Mouse (Mus musculus): Measurements from ENCODE around the gene Slc2a1. TPM values are rescaled to one million over a fixed set of nuclear protein-coding genes. Genes with fewer than 3 reads are reported as not detected.

The Slc2a1 gene
- total and polyA plus RNA-seq, 3 experiments: 33.4 to 64.9 (median 46.2) TPM

- dilution Hi-C loops (cut with MboI; ENCODE audit: extremely low pct_ligation_motif_present, extremely low pct_unique_long_range_greater_than_20kb, low sequenced_read_pairs): no loop called here
- no peak overlapping the region for H3K27ac ChIP-seq (ENCODE audit: insufficient read depth, low read depth)
- H3K4me1 ChIP-seq (ENCODE audit: control insufficient read depth in 1 of 2, insufficient read depth in 2 of 2): peaks cover 0 to 32% of the 10 kb centered on the region in 2 experiments; a peak in 2 of 4 replicates
- H3K9ac ChIP-seq (ENCODE audit: insufficient read depth, low read depth): no peak overlapping the region
- DNase-seq (ENCODE audit: extremely low read depth): no peak
- TF ChIP-seq SMC3 (IDR thresholded peaks at IDR 0.05; ENCODE audit: low read depth, low read length) (no peak), TBP (conservative IDR thresholded peaks at IDR 0.05; ENCODE audit: low read depth, low read length) (no peak)
- no peaks in the 10 kb centered on the region for H3K9me3 ChIP-seq (replicated peaks; ENCODE audit: low read length)
- no peaks in the 10 kb centered on the region for H3K79me2 ChIP-seq (replicated peaks; ENCODE audit: control insufficient read depth, extremely low read depth, insufficient read depth, poor library complexity, severe bottlenecking)
- H3K4me2 ChIP-seq (ENCODE audit: insufficient read depth, low read depth, poor library complexity, severe bottlenecking): no peak overlapping the region
- in situ Hi-C loops (cut with MboI; ENCODE audit: low pct_ligation_motif_present, low pct_unique_long_range_greater_than_20kb, low sequenced_read_pairs): no loop called here
- H3K36me3 ChIP-seq (replicated peaks in 1 of 2; ENCODE audit: control insufficient read depth in 1 of 2, insufficient read depth in 1 of 2, low read length in 1 of 2): peaks cover 66 to 97% of the 10 kb centered on the region in 2 experiments
- no peak overlapping the region for H3K4me3 ChIP-seq (replicated peaks in 1 of 3; ENCODE audit: low read depth in 2 of 3, low read length in 2 of 3, poor library complexity in 1 of 3)
- no peaks in the 10 kb centered on the region for H3K27me3 ChIP-seq (replicated peaks)
These were observed 25.3 kb downstream of the Slc2a1 start for GRCm38 (mm10) chr4:119133860-119134259.

GRCm38 (mm10) chr4:119137313-119137712, 28.8 kb downstream of the Slc2a1 start:
- no peak overlapping the region for H3K4me2 ChIP-seq (ENCODE audit: insufficient read depth, low read depth, poor library complexity, severe bottlenecking)
- H3K27me3 ChIP-seq (replicated peaks): no peaks in the 10 kb centered on the region
- in situ Hi-C loops (cut with MboI; ENCODE audit: low pct_ligation_motif_present, low pct_unique_long_range_greater_than_20kb, low sequenced_read_pairs): no loop called here
- H3K36me3 ChIP-seq (replicated peaks in 1 of 2; ENCODE audit: control insufficient read depth in 1 of 2, insufficient read depth in 1 of 2, low read length in 1 of 2): peaks cover 52 to 67% of the 10 kb centered on the region in 2 experiments
- no peak for DNase-seq (ENCODE audit: extremely low read depth)
- no peak overlapping the region for H3K27ac ChIP-seq (ENCODE audit: insufficient read depth, low read depth)
- no peaks in the 10 kb centered on the region for H3K79me2 ChIP-seq (replicated peaks; ENCODE audit: control insufficient read depth, extremely low read depth, insufficient read depth, poor library complexity, severe bottlenecking)
- dilution Hi-C loops (cut with MboI; ENCODE audit: extremely low pct_ligation_motif_present, extremely low pct_unique_long_range_greater_than_20kb, low sequenced_read_pairs): no loop called here
- no peak overlapping the region for H3K9ac ChIP-seq (ENCODE audit: insufficient read depth, low read depth)
- peaks cover 3 to 5% of the 10 kb centered on the region in 2 experiments; a peak in 3 of 4 replicates for H3K4me1 ChIP-seq (ENCODE audit: control insufficient read depth in 1 of 2, insufficient read depth in 2 of 2)
- H3K9me3 ChIP-seq (replicated peaks; ENCODE audit: low read length): no peaks in the 10 kb centered on the region
- no peak overlapping the region for H3K4me3 ChIP-seq (replicated peaks in 1 of 3; ENCODE audit: low read depth in 2 of 3, low read length in 2 of 3, poor library complexity in 1 of 3)
- no peak for TF ChIP-seq E2F4 (IDR thresholded peaks at IDR 0.05; ENCODE audit: insufficient replicate concordance, low read depth, low read length)
- TF ChIP-seq CTCF (conservative IDR thresholded peaks at IDR 0.05 in 1 of 2, IDR thresholded peaks at IDR 0.05 in 1 of 2; ENCODE audit: low read depth in 2 of 2, low read length in 2 of 2): no peak
- no peak for TF ChIP-seq ZC3H11A (IDR thresholded peaks at IDR 0.05; ENCODE audit: low read depth, low read length)
- TF ChIP-seq GABPA (IDR thresholded peaks at IDR 0.05; ENCODE audit: insufficient replicate concordance, low read depth, low read length): no peak
- no peak for TF ChIP-seq ZMIZ1 (IDR thresholded peaks at IDR 0.05; ENCODE audit: low read depth, low read length)
- no peak for TF ChIP-seq KAT2A (IDR thresholded peaks at IDR 0.05; ENCODE audit: insufficient replicate concordance, low read length)
- no peak for TF ChIP-seq SIN3A (IDR thresholded peaks at IDR 0.05; ENCODE audit: low read length)
- TF ChIP-seq NRF1 (IDR thresholded peaks at IDR 0.05; ENCODE audit: low read depth, low read length): no peak
- TF ChIP-seq RCOR1 (conservative IDR thresholded peaks at IDR 0.05; ENCODE audit: low read depth, low read length): no peak
- TF ChIP-seq TCF12 (IDR thresholded peaks at IDR 0.05; ENCODE audit: low read depth, low read length): no peak

- H3K4me1 ChIP-seq (ENCODE audit: control insufficient read depth in 1 of 2, insufficient read depth in 2 of 2): peaks cover 3 to 4% of the 10 kb centered on the region in 2 experiments; a peak in 3 of 4 replicates
These were observed 29.7 kb downstream of the Slc2a1 start for GRCm38 (mm10) chr4:119138171-119138570.

More at GRCm38 (mm10) chr4:119138171-119138570, 29.7 kb downstream of the Slc2a1 start:
- Histone ChIP-seq H3K27me3 (replicated peaks) (no peaks in the 10 kb centered on the region), H3K4me3 (replicated peaks in 1 of 3; ENCODE audit: low read depth in 2 of 3, low read length in 2 of 3, poor library complexity in 1 of 3) (no peak overlapping the region), H3K9ac (ENCODE audit: insufficient read depth, low read depth) (no peak overlapping the region), H3K9me3 (replicated peaks; ENCODE audit: low read length) (no peaks in the 10 kb centered on the region), H3K36me3 (replicated peaks in 1 of 2; ENCODE audit: control insufficient read depth in 1 of 2, insufficient read depth in 1 of 2, low read length in 1 of 2) (peaks cover 44 to 59% of the 10 kb centered on the region in 2 experiments), H3K27ac (ENCODE audit: insufficient read depth, low read depth) (no peak overlapping the region), H3K4me2 (ENCODE audit: insufficient read depth, low read depth, poor library complexity, severe bottlenecking) (no peak overlapping the region), H3K79me2 (replicated peaks; ENCODE audit: control insufficient read depth, extremely low read depth, insufficient read depth, poor library complexity, severe bottlenecking) (no peaks in the 10 kb centered on the region)
- in situ Hi-C loops (cut with MboI; ENCODE audit: low pct_ligation_motif_present, low pct_unique_long_range_greater_than_20kb, low sequenced_read_pairs) (no loop called here), dilution Hi-C loops (cut with MboI; ENCODE audit: extremely low pct_ligation_motif_present, extremely low pct_unique_long_range_greater_than_20kb, low sequenced_read_pairs) (no loop called here)
- DNase-seq (ENCODE audit: extremely low read depth): no peak
- TF ChIP-seq NRF1 (IDR thresholded peaks at IDR 0.05; ENCODE audit: low read depth, low read length) (no peak), ZKSCAN1 (IDR thresholded peaks at IDR 0.05; ENCODE audit: borderline replicate concordance, low read depth, low read length) (no peak), KAT2A (IDR thresholded peaks at IDR 0.05; ENCODE audit: insufficient replicate concordance, low read length) (no peak), MYC (IDR thresholded peaks at IDR 0.05; ENCODE audit: low read depth, low read length) (no peak), NELFE (IDR thresholded peaks at IDR 0.05; ENCODE audit: low read depth, low read length) (no peak), USF2 (conservative IDR thresholded peaks at IDR 0.05; ENCODE audit: low read depth, low read length) (no peak), JUN (IDR thresholded peaks at IDR 0.05; ENCODE audit: insufficient read depth, low read depth, low read length) (no peak), CTCF (conservative IDR thresholded peaks at IDR 0.05 in 1 of 2, IDR thresholded peaks at IDR 0.05 in 1 of 2; ENCODE audit: low read depth in 2 of 2, low read length in 2 of 2) (no peak), POLR2A (IDR thresholded peaks at IDR 0.05; ENCODE audit: low read depth, low read length) (no peak), ZNF384 (IDR thresholded peaks at IDR 0.05; ENCODE audit: low read depth, low read length) (no peak), MAZ (IDR thresholded peaks at IDR 0.05; ENCODE audit: low read depth, low read length) (no peak), RAD21 (IDR thresholded peaks at IDR 0.05; ENCODE audit: low read depth, low read length) (no peak)

Measured in CH12.LX (cell line).